Mouse (Mus musculus): ENCODE results near the gene Xlr3a. TPM values are rescaled to one million over a fixed set of nuclear protein-coding genes. Genes with fewer than 3 reads are reported as not detected.

The Xlr3a gene
- 1 to 10 TPM in 1 of 2 experiments, under 1 TPM in 1; 0.33 to 4.0 TPM for polyA plus RNA-seq (2017; shearing (Covaris generic))

GRCm38 (mm10) chrX:73096941-73097508, at the start of gene Xlr3a:
TSS of gene Xlr3a (minus strand) at chrX:73097095.

GRCm38 (mm10) chrX:73116747-73117146, 19.9 kb upstream of the Xlr3a start, which contains the start of gene Gm14685:
TSS of gene Gm14685 (plus strand) at chrX:73117047.

GRCm38 (mm10) chrX:73082267-73083055, 14.4 kb downstream of the Xlr3a start, which contains the start of gene Xlr4a:
TSS of gene Xlr4a (minus strand) at chrX:73082478.

GRCm38 (mm10) chrX:73064415-73064793, 32.5 kb downstream of the Xlr3a start, which contains the start of gene Pnma3:
TSS of gene Pnma3 (plus strand) at chrX:73064787.

GRCm38 (mm10) chrX:73037003-73037402, 59.9 kb downstream of the Xlr3a start, which contains the start of gene Pnma5:
TSS of gene Pnma5 (minus strand) at chrX:73037103.

Other genes starting within 250 kb of the Xlr3a start
- gene Cetn2, start 178.7 kb downstream of the Xlr3a start, polyA plus RNA-seq (2017; shearing (Covaris generic)): 100 to 1,000 TPM; 125 to 129 TPM
- 10 to 100 TPM; 12.7 to 23.3 TPM for gene Nsdhl, start 178.5 kb downstream of the Xlr3a start, polyA plus RNA-seq (2017; shearing (Covaris generic))
- gene Zfp185, start 109.8 kb downstream of the Xlr3a start, polyA plus RNA-seq (2017; shearing (Covaris generic)): under 1 TPM in 1 of 2 experiments, not detected in 1; 0.18 TPM
- gene Pnma5, start 60.0 kb downstream of the Xlr3a start, polyA plus RNA-seq (2017; shearing (Covaris generic)): under 1 TPM in 1 of 2 experiments, not detected in 1; 0.22 TPM
- gene Pnma3, start 32.3 kb downstream of the Xlr3a start, polyA plus RNA-seq (2017; shearing (Covaris generic)): not detected
- gene Xlr4a, start 14.6 kb downstream of the Xlr3a start, polyA plus RNA-seq (2017; shearing (Covaris generic)): 10 to 100 TPM; 78.3 to 92.0 TPM
- gene Gm14685, start 20.0 kb upstream of the Xlr3a start, polyA plus RNA-seq (2017; shearing (Covaris generic)): under 1 TPM in 1 of 2 experiments, not detected in 1; 0.20 TPM
- gene Xlr5b, start 51.7 kb upstream of the Xlr3a start, polyA plus RNA-seq (2017; shearing (Covaris generic)): not detected
- gene DXBay18, start 52.4 kb upstream of the Xlr3a start, polyA plus RNA-seq (2017; shearing (Covaris generic)): not detected
- not detected for gene Spin2d, start 79.9 kb upstream of the Xlr3a start, polyA plus RNA-seq (2017; shearing (Covaris generic))
- gene Xlr3b, start 95.1 kb upstream of the Xlr3a start, polyA plus RNA-seq (2017; shearing (Covaris generic)): 10 to 100 TPM in 1 of 2 experiments, 1 to 10 TPM in 1; 4.4 to 19.7 TPM
- 100 to 1,000 TPM; 126 to 145 TPM for gene Xlr4b, start 117.2 kb upstream of the Xlr3a start, polyA plus RNA-seq (2017; shearing (Covaris generic))
- gene F8a, start 131.2 kb upstream of the Xlr3a start, polyA plus RNA-seq (2017; shearing (Covaris generic)): 10 to 100 TPM; 17.4 to 19.3 TPM
- 10 to 100 TPM; 60.1 to 81.5 TPM for gene Xlr4c, start 146.0 kb upstream of the Xlr3a start, polyA plus RNA-seq (2017; shearing (Covaris generic))
- gene Xlr3c, start 168.3 kb upstream of the Xlr3a start, polyA plus RNA-seq (2017; shearing (Covaris generic)): under 1 TPM in 1 of 2 experiments, not detected in 1; 0.13 TPM
- gene Xlr5a, start 195.9 kb upstream of the Xlr3a start, polyA plus RNA-seq (2017; shearing (Covaris generic)): under 1 TPM in 1 of 2 experiments, not detected in 1; 0.12 TPM
- not detected for gene Xlr5c, start 195.9 kb upstream of the Xlr3a start, polyA plus RNA-seq (2017; shearing (Covaris generic))
- not detected for gene Gm45015, start 239.7 kb upstream of the Xlr3a start, polyA plus RNA-seq (2017; shearing (Covaris generic))
- gene Zfp275, start 245.5 kb upstream of the Xlr3a start, polyA plus RNA-seq (2017; shearing (Covaris generic)): 10 to 100 TPM in 1 of 2 experiments, 1 to 10 TPM in 1; 8.2 to 11.7 TPM

All from activated CD4-positive, CD25-positive, alpha-beta regulatory T cell (primary cell).